Mouse (Mus musculus) olfactory bulb, adult 2 months (tissue): Measurements from ENCODE around the gene Btbd9.

ENCODE experiments used
- CTCF ChIP-seq: fragments of 200-500 bp; IDR thresholded peaks from 2 replicates; pipeline ENCODE4 v1.5.1; 2012; ENCODE audit warnings: low read depth, mild to moderate bottlenecking, low read length, moderate library complexity; ENCODE audit not compliant: insufficient read depth
- POLR2A ChIP-seq: fragments of 200-500 bp; IDR thresholded peaks from 2 replicates; pipeline ENCODE4 v1.6.1; 2012; ENCODE audit warnings: mild to moderate bottlenecking, low read depth, low read length, moderate library complexity; ENCODE audit not compliant: insufficient read depth

GRCm38 (mm10) chr17:30480381-30480780 is 95.9 kb downstream of the Btbd9 start:
- TF ChIP-seq CTCF (no peak), POLR2A (no peak)
